Mouse (Mus musculus) embryo, embryonic 11 days (tissue): Measurements from ENCODE around the gene Phc2.
A peak's percentile ranks its signal among the peaks of the same experiment; 100 is the strongest.
"Not testable (repeated sequence)": the region's sequence is repeated elsewhere in the genome, so short reads cannot be mapped to it uniquely, and the experiment has no call there.

Experiments used
- DNase-seq: peaks from one replicate; pipeline ENCODE4 v3.0.0-alpha.2; 2015

The Phc2 gene

GRCm38 (mm10) chr4:128654505-128655381 lies at the start of gene Phc2:
Gene Phc2 (plus strand): TSS chr4:128654702.
- DNase-seq = peak; percentile 96

- no peak for DNase-seq
These were observed 47.9 kb upstream of the Phc2 start for GRCm38 (mm10) chr4:128606586-128606985.

DNA sequence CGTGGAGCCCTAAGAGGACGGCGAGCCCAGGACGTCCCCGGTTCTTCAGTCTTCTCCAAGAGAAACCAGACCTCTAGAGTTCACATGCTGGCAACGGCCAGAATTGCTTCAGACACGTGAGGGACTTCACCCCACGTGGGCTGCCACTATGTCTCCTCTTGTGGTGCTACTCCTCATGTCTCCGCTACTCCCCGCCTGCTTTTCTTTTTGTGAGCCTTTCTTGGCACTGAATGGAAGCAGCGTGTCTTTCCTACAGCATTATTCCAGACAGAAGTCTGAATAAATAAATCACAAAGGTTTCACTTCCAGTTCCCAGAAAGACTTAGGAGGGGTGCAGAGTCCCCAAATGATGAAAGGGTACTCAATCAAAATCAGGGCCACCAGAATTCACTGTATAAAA lies 46.8 kb upstream of the Phc2 start:
- DNase-seq = no peak

- DNase-seq = no peak
These were observed 45.1 kb upstream of the Phc2 start for GRCm38 (mm10) chr4:128609276-128609924.

DNA sequence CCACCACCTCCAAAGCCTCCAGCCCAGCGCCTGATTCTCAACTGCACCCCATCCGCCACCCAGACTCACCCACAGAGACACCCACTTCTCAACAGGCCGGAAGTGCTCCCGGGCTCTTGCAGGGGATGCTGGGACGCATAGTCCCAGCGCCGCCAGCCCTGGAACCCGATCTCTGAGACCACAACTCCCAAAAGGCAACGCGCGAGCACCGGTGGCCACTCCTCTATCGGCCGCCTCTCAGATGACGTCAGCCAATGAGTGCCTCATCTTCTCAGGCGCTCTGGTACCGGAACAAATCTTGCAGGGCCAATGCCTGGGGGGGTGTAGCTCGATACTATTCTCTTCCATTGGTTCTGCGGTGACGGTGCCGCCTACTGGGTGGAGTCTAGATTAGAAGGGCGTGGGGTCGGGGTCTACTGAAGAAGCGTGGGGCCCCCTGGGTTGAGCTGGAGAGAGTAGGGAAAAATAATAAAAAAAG lies 44.5 kb upstream of the Phc2 start, which contains the start of gene Zscan20:
TSS of gene Zscan20 (minus strand) at position 174 of the 478 bp plus-strand sequence.
- DNase-seq = peak; percentile 99

DNA sequence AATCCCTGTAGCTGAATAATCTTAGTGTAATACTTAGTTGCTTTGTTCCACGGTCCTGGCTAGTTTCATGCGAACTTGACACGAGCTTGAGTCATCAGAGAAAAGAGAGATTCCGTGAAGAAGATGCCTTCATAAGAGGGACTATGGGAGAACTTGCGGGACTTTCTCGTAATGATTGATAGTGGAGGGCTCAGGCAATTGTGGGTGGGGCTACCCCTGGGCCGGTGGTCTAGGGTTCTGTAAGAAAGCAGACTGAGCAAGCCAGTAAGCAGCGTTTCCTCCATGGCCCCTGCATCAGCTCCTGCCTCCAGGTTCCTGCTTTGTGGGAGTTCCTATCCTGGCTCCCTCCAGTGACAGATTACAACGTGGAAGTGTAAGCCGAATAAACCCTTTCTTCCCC lies 43.8 kb upstream of the Phc2 start:
- DNase-seq = peak; percentile 21

DNA sequence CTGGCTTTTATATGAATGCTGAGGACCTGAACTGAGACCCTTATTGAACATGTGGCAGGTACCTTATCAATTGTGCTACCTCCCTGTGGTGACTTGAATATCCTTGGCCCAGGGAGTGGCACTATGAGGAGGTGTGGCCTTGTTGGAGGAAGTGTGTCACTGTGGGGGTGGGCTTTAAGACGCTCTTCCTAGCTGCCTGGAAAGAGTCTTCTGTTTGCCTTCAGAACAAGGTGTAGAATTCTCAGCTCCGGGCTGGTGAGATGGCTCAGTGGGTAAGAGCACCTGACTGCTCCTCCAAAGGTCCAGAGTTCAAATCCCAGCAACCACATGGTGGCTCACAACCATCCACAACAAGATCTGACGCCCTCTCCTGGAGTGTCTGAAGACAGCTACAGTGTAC lies 42.8 kb upstream of the Phc2 start:
- DNase-seq = not testable (repeated sequence)

DNA sequence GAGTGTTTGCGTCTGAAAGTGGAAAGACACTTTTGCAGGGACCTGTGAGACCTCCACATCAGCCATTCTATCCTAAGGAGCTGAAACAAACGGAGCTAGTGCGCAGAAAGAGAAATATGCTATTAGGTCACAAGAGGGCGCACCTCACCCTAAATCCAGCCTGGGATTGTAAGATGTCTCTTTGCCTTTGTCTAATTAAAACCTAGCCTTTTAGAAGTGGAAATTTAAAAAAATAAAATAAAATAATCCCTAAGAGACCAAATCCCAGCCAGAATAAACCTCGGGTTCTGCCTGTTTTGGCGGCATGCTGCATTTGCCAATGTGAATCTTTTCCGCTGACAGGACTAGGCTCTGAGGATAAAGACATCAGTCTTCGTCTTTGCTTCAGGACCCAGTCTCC lies 41.2 kb upstream of the Phc2 start:
- DNase-seq = peak; percentile 81

- DNase-seq = no peak
These were observed 38.7 kb upstream of the Phc2 start for GRCm38 (mm10) chr4:128615761-128616160.

- no peak for DNase-seq
These were observed 37.0 kb upstream of the Phc2 start for GRCm38 (mm10) chr4:128617363-128618120.

DNA sequence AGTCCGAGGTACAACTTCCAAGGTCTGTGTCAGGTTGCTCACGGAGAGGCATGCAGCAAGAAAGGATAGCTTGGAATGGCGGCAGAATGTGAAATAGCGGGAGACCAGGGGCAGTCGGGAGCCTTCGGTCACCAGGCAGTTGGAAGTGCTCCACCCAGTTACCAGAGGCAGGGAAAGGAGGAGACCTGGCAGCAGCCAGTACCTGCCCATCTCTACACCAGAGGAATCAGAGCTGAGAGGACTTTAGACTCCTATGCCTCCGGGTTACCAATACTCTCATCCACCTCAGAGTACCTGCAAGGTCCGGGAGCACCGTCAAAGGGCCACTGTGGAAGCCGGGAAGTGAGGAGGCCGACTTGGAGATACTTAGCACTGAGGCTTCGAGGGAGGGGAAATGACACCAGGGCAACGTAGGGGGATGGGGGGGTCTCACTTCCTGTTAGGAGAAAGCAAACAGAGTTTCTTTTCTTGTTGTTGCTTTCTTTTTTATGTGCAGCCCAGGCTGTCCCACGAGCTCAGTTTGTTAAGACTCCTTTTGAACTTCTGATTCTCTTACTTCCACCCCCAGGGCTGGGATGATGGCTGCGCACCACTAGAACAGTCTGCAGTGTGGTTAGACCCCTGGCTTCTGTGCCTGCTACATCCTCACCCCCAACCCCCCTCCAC lies 36.1 kb upstream of the Phc2 start, which contains the start of gene Tlr12:
TSS of gene Tlr12 (minus strand) at position 374 of the 666 bp plus-strand sequence.
- peak; percentile 23 for DNase-seq

GRCm38 (mm10) chr4:128618963-128619362 lies 35.5 kb upstream of the Phc2 start:
- DNase-seq = no peak

GRCm38 (mm10) chr4:128620572-128620971 lies 33.9 kb upstream of the Phc2 start:
- no peak for DNase-seq

GRCm38 (mm10) chr4:128621109-128621508 lies 33.4 kb upstream of the Phc2 start:
- no peak for DNase-seq

GRCm38 (mm10) chr4:128635451-128635850 lies 19.1 kb upstream of the Phc2 start:
- DNase-seq = no peak

GRCm38 (mm10) chr4:128635894-128636585 lies 18.5 kb upstream of the Phc2 start:
- peak; percentile 43 for DNase-seq

DNA sequence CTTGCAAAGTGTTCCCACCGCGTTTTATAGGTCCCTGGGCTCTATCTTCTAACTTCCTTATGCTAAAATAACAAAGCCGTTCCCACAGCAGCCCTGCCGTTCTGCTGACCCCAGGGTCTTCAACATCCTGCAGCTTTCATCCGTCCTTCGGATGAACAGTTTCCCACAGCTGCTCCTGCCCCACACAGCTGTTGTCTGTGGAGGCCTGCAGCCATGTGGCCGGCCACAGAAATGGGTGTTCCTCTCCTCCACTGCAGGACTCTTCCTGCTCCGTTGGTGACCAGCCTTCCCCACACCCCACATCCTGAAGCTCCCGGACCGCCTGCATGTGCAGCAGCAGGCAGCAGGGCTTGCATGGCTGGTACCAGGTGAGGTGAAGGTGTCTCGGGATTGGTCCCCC lies 17.3 kb upstream of the Phc2 start:
- peak; percentile 39 for DNase-seq

- no peak for DNase-seq
These were observed 16.1 kb upstream of the Phc2 start for GRCm38 (mm10) chr4:128638265-128638923.

DNA sequence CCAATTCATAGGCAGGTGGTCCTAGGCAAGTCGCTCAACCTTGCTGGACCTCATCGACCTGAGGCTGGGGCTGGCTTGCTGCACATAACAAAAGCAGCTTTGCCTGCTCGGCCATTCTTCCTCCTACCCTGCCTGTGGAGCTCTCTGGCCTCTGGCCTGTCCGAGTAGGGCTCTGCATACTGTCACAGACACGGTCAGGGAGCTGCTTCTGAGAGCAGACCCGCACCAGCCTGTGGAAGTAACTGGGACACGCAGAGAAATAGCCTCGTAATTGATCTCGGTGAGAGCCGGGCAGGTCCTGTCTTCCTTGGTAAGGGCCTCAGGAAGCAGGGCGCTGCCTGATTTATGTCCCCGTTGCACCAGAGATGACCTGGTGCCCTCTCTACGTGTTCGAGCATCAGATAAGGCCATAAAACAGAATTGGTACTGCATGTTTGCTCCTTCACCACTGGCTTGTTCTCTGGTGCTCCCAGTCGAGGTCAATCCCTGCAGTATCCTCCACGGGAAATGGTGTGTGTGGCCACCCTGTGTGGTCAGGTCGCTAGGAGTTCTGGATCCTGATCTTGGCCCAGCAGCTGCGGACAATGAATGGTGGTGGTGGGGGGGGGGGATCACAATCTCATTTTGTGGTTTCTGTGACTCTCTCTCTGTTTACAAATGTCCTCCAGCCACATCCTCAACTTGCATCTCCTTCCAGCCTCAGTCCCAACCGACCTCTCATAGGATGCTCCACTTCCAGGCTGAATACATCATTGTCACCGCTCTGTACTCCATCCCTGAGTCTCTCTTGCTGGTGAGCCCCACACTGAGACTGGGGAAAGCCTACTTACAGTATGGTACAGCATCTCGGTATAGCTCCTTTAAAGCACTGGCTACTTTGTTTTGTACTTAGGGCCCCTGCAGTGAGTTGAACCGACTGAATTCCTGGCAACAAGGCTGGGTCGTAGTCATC lies 12.5 kb upstream of the Phc2 start:
- DNase-seq = peak; percentile 44

DNA sequence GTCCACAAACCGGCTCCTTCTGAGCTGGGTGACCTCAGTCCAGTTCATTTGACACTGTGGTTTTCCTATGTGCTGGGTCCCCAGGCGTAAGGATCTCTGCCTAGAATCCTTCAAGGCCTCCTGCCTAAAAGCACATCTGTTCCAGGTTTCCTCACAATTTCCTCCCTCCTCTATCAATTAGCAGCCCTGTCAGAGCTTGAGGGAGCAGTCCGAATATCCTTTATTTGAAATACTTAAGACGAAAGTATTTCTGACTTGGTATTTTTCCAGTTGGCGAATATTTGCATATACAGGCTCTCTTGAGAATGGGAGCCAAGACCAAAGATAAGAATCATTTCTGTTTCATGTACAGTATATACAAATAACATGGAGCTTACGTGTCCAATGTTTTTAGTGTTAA lies 8.6 kb upstream of the Phc2 start:
- no peak for DNase-seq
